Mouse (Mus musculus) neural tube, embryonic 12.5 days (tissue): Measurements from ENCODE around the gene Rbm34. TPM values are rescaled to one million over a fixed set of nuclear protein-coding genes. Genes with fewer than 3 reads are reported as not detected.
A peak's percentile ranks its signal among the peaks of the same experiment; 100 is the strongest.

Experiments used
- ATAC-seq: fragments of 200-750 bp; cut with Nextera tagmentation; 2 replicates; pipeline ENCODE4 v1.8.0; 2017; ENCODE audit warnings: low read depth, mild to moderate bottlenecking, moderate TSS enrichment, moderate library complexity; ENCODE audit not compliant: low FRiP score
- H3K27ac ChIP-seq: fragments of 300-500 bp; sonication (generic); 2 replicates; pipeline ENCODE4 v1.5.1; 2016
- H3K27me3 ChIP-seq: fragments of 300-500 bp; sonication (generic); replicated peaks from 2 replicates; pipeline ENCODE4 v1.6.1; 2016; ENCODE audit warnings: mild to moderate bottlenecking
- H3K36me3 ChIP-seq: fragments of 300-500 bp; sonication (generic); 2 replicates; pipeline ENCODE4 v1.6.1; 2016; ENCODE audit warnings: mild to moderate bottlenecking
- H3K4me1 ChIP-seq: fragments of 300-500 bp; sonication (generic); 2 replicates; pipeline ENCODE4 v1.6.1; 2016
- H3K4me2 ChIP-seq: fragments of 300-500 bp; sonication (generic); replicated peaks from 2 replicates; pipeline ENCODE4 v1.6.1; 2016; ENCODE audit warnings: mild to moderate bottlenecking
- H3K4me3 ChIP-seq: fragments of 300-500 bp; sonication (generic); 2 replicates; pipeline ENCODE4 v1.5.1; 2016
- H3K9ac ChIP-seq: fragments of 300-500 bp; sonication (generic); 2 replicates; pipeline ENCODE4 v1.6.1; 2016; ENCODE audit warnings: mild to moderate bottlenecking
- H3K9me3 ChIP-seq: fragments of 300-500 bp; sonication (generic); 2 replicates; pipeline ENCODE4 v1.6.1; 2016; ENCODE audit warnings: mild to moderate bottlenecking
- WGBS: fragments of 180-500 bp; shearing (Covaris S2); methylation state at CpG from one replicate; pipeline ENCODE4 v1.1.7; 2016; 5-methylcytosine and 5-hydroxymethylcytosine counted together
- polyA plus RNA-seq: library from polyadenylated mRNA; unstranded; fragments of >200 nt; fragmentation: Nextera tagmentation; extraction: Ambion mirVana; gene quantifications from 2 replicates; pipeline ENCODE4 v1.2.1, GENCODE M21; 2016

Gene Rbm34
- polyA plus RNA-seq, 1 experiment from 2014 or later = 33.5 TPM

GRCm38 (mm10) chr8:126928755-126929505 is 41.9 kb downstream of the Rbm34 start:
- 93% methylated on average over 10 of the region's 10 CpGs for WGBS
- Histone ChIP-seq H3K4me3 (no peak overlapping the region), H3K9ac (no peak overlapping the region), H3K27ac (no peak overlapping the region), H3K9me3 (no peaks in the 10 kb centered on the region), H3K27me3 (no peaks in the 10 kb centered on the region), H3K36me3 (peaks cover 22% of the 10 kb centered on the region), H3K4me1 (no peaks in the 10 kb centered on the region), H3K4me2 (no peak overlapping the region)
- peak; percentile 33; the same call in 1 of the 2 replicates for ATAC-seq

GRCm38 (mm10) chr8:126928028-126928427 is 42.8 kb downstream of the Rbm34 start:
- Histone ChIP-seq H3K9me3 (no peaks in the 10 kb centered on the region), H3K4me2 (no peak overlapping the region), H3K36me3 (peaks cover 16% of the 10 kb centered on the region), H3K27ac (no peak overlapping the region), H3K4me1 (no peaks in the 10 kb centered on the region), H3K27me3 (no peaks in the 10 kb centered on the region), H3K9ac (no peak overlapping the region), H3K4me3 (no peak overlapping the region)
- no peak for ATAC-seq

GRCm38 (mm10) chr8:126927058-126927457 is 43.8 kb downstream of the Rbm34 start:
- 42% methylated on average over 1 of the region's 1 CpGs for WGBS
- Histone ChIP-seq H3K27me3 (no peaks in the 10 kb centered on the region), H3K9me3 (no peaks in the 10 kb centered on the region), H3K4me1 (no peaks in the 10 kb centered on the region), H3K4me3 (no peak overlapping the region), H3K36me3 (peaks cover 10% of the 10 kb centered on the region; the same call in 1 of the 2 replicates), H3K9ac (no peak overlapping the region), H3K4me2 (no peak overlapping the region), H3K27ac (no peak overlapping the region)
- no peak for ATAC-seq

- Histone ChIP-seq H3K36me3 (peaks cover 3% of the 10 kb centered on the region; the same call in 1 of the 2 replicates), H3K9ac (no peak overlapping the region), H3K4me1 (no peaks in the 10 kb centered on the region), H3K4me3 (no peak overlapping the region), H3K27ac (no peak overlapping the region), H3K27me3 (no peaks in the 10 kb centered on the region), H3K9me3 (no peaks in the 10 kb centered on the region), H3K4me2 (no peak overlapping the region)
- no peak for ATAC-seq
- 90% methylated on average over 7 of the region's 7 CpGs for WGBS
Measured at GRCm38 (mm10) chr8:126922981-126923380, 47.9 kb downstream of the Rbm34 start.

GRCm38 (mm10) chr8:126921432-126921831 is 49.4 kb downstream of the Rbm34 start:
- H3K4me2 ChIP-seq = no peak overlapping the region
- peaks cover 3% of the 10 kb centered on the region; the same call in 1 of the 2 replicates for H3K36me3 ChIP-seq
- no peaks in the 10 kb centered on the region for H3K27me3 ChIP-seq
- no peak overlapping the region for H3K9ac ChIP-seq
- no peaks in the 10 kb centered on the region for H3K4me1 ChIP-seq
- no peak overlapping the region for H3K27ac ChIP-seq
- no peaks in the 10 kb centered on the region for H3K9me3 ChIP-seq
- no peak overlapping the region for H3K4me3 ChIP-seq
- 94% methylated on average over 3 of the region's 3 CpGs for WGBS
- no peak for ATAC-seq

- WGBS = 41% methylated on average over 3 of the region's 3 CpGs
- H3K27ac ChIP-seq = no peak overlapping the region
Measured at GRCm38 (mm10) chr8:126920845-126921244, 50.0 kb downstream of the Rbm34 start.

GRCm38 (mm10) chr8:126920386-126920785 is 50.5 kb downstream of the Rbm34 start:
- peaks cover 3% of the 10 kb centered on the region; the same call in 1 of the 2 replicates for H3K36me3 ChIP-seq
- no peak overlapping the region for H3K4me3 ChIP-seq
- no peak overlapping the region for H3K27ac ChIP-seq
- H3K4me1 ChIP-seq = no peaks in the 10 kb centered on the region
- H3K27me3 ChIP-seq = no peaks in the 10 kb centered on the region
- ATAC-seq = no peak
- no peak overlapping the region for H3K9ac ChIP-seq
- WGBS = 81% methylated on average over 6 of the region's 6 CpGs
- H3K4me2 ChIP-seq = no peak overlapping the region
- no peaks in the 10 kb centered on the region for H3K9me3 ChIP-seq

More at GRCm38 (mm10) chr8:126920845-126921244, 50.0 kb downstream of the Rbm34 start:
- Histone ChIP-seq H3K9me3 (no peaks in the 10 kb centered on the region), H3K36me3 (peaks cover 3% of the 10 kb centered on the region; the same call in 1 of the 2 replicates), H3K27me3 (no peaks in the 10 kb centered on the region), H3K4me2 (no peak overlapping the region), H3K9ac (no peak overlapping the region), H3K4me1 (no peaks in the 10 kb centered on the region), H3K4me3 (no peak overlapping the region)
- peak; percentile 68 for ATAC-seq

GRCm38 (mm10) chr8:126919703-126920102 is 51.2 kb downstream of the Rbm34 start:
- no peak overlapping the region for H3K4me3 ChIP-seq
- H3K27me3 ChIP-seq = no peaks in the 10 kb centered on the region
- H3K36me3 ChIP-seq = peaks cover 3% of the 10 kb centered on the region; the same call in 1 of the 2 replicates
- no peaks in the 10 kb centered on the region for H3K9me3 ChIP-seq
- ATAC-seq = no peak
- H3K9ac ChIP-seq = no peak overlapping the region
- 93% methylated on average over 5 of the region's 5 CpGs for WGBS
- no peak overlapping the region for H3K27ac ChIP-seq
- H3K4me2 ChIP-seq = no peak overlapping the region
- peaks cover 2% of the 10 kb centered on the region for H3K4me1 ChIP-seq

GRCm38 (mm10) chr8:126919255-126919654 is 51.6 kb downstream of the Rbm34 start:
- ATAC-seq = no peak
- Histone ChIP-seq H3K4me2 (no peak overlapping the region), H3K36me3 (peaks cover 3% of the 10 kb centered on the region; the same call in 1 of the 2 replicates), H3K4me3 (no peak overlapping the region), H3K4me1 (peaks cover 7% of the 10 kb centered on the region), H3K27me3 (no peaks in the 10 kb centered on the region), H3K27ac (no peak overlapping the region), H3K9me3 (no peaks in the 10 kb centered on the region), H3K9ac (no peak overlapping the region)
- 63% methylated on average over 2 of the region's 2 CpGs for WGBS

GRCm38 (mm10) chr8:126918356-126918755 is 52.5 kb downstream of the Rbm34 start:
- no peak overlapping the region for H3K4me2 ChIP-seq
- WGBS = 95% methylated on average over 1 of the region's 1 CpGs
- no peaks in the 10 kb centered on the region for H3K27me3 ChIP-seq
- no peak overlapping the region for H3K9ac ChIP-seq
- peaks cover 13% of the 10 kb centered on the region for H3K4me1 ChIP-seq
- no peak overlapping the region for H3K4me3 ChIP-seq
- peaks cover 3% of the 10 kb centered on the region; the same call in 1 of the 2 replicates for H3K36me3 ChIP-seq
- no peak overlapping the region for H3K27ac ChIP-seq
- H3K9me3 ChIP-seq = no peaks in the 10 kb centered on the region
- ATAC-seq = no peak

GRCm38 (mm10) chr8:126917179-126917905 is 53.5 kb downstream of the Rbm34 start:
- no peaks in the 10 kb centered on the region for H3K9me3 ChIP-seq
- H3K27ac ChIP-seq = no peak overlapping the region
- H3K4me3 ChIP-seq = no peak overlapping the region
- H3K4me2 ChIP-seq = no peak overlapping the region
- no peak for ATAC-seq
- H3K27me3 ChIP-seq = no peaks in the 10 kb centered on the region
- WGBS = 71% methylated on average over 6 of the region's 6 CpGs
- peaks cover 14% of the 10 kb centered on the region for H3K4me1 ChIP-seq
- no peak overlapping the region for H3K9ac ChIP-seq
- no peaks in the 10 kb centered on the region for H3K36me3 ChIP-seq

- H3K36me3 ChIP-seq = no peaks in the 10 kb centered on the region
- no peak overlapping the region for H3K4me3 ChIP-seq
- H3K4me1 ChIP-seq = peaks cover 14% of the 10 kb centered on the region
- no peak overlapping the region for H3K4me2 ChIP-seq
- H3K9ac ChIP-seq = no peak overlapping the region
- H3K27me3 ChIP-seq = no peaks in the 10 kb centered on the region
- 87% methylated on average over 4 of the region's 4 CpGs for WGBS
- ATAC-seq = no peak
- H3K27ac ChIP-seq = no peak overlapping the region
- no peaks in the 10 kb centered on the region for H3K9me3 ChIP-seq
Measured at GRCm38 (mm10) chr8:126916611-126917010, 54.3 kb downstream of the Rbm34 start.
